Mouse (Mus musculus) neural tube, embryonic 15.5 days (tissue): ENCODE measurements at regions not wholly inside any gene's neighbourhood (a gene's known extent, or its start where the extent isn't known, plus 50 kb on each side); places are given as distances from the start of the nearest gene placed in this dataset.

Experiments
- ATAC-seq: fragments of 200-750 bp; cut with Nextera tagmentation; 2 replicates; pipeline ENCODE4 v1.8.0; 2017; ENCODE audit warnings: mild to moderate bottlenecking, moderate TSS enrichment, moderate library complexity; ENCODE audit not compliant: low FRiP score
- H3K27ac ChIP-seq: fragments of 300-500 bp; sonication (generic); replicated peaks from 2 replicates; pipeline ENCODE4 v1.5.1; 2015; ENCODE audit warnings: mild to moderate bottlenecking, inconsistent platforms
- H3K27me3 ChIP-seq: fragments of 300-500 bp; sonication (generic); replicated peaks from 2 replicates; pipeline ENCODE4 v1.6.1; 2015; ENCODE audit warnings: inconsistent platforms
- H3K36me3 ChIP-seq: fragments of 300-500 bp; sonication (generic); 2 replicates; pipeline ENCODE4 v1.6.1; 2015; ENCODE audit warnings: inconsistent platforms
- H3K4me1 ChIP-seq: fragments of 300-500 bp; sonication (generic); 2 replicates; pipeline ENCODE4 v1.6.1; 2015; ENCODE audit warnings: inconsistent platforms
- H3K4me2 ChIP-seq: fragments of 300-500 bp; sonication (generic); 2 replicates; pipeline ENCODE4 v1.6.1; 2015; ENCODE audit warnings: inconsistent platforms, mild to moderate bottlenecking, moderate library complexity
- H3K4me3 ChIP-seq: fragments of 300-500 bp; sonication (generic); replicated peaks from 2 replicates; pipeline ENCODE4 v1.5.1; 2015; ENCODE audit warnings: mild to moderate bottlenecking, inconsistent platforms
- H3K9ac ChIP-seq: fragments of 300-500 bp; sonication (generic); replicated peaks from 2 replicates; pipeline ENCODE4 v1.6.1; 2015; ENCODE audit warnings: mild to moderate bottlenecking, inconsistent platforms
- H3K9me3 ChIP-seq: fragments of 300-500 bp; sonication (generic); replicated peaks from 2 replicates; pipeline ENCODE4 v1.6.1; 2016; ENCODE audit warnings: inconsistent platforms
- WGBS: fragments of 180-500 bp; shearing (Covaris S2); methylation state at CpG from one replicate; pipeline ENCODE4 v1.1.7; 2015; ENCODE audit warnings: mixed read lengths; 5-methylcytosine and 5-hydroxymethylcytosine counted together

DNA sequence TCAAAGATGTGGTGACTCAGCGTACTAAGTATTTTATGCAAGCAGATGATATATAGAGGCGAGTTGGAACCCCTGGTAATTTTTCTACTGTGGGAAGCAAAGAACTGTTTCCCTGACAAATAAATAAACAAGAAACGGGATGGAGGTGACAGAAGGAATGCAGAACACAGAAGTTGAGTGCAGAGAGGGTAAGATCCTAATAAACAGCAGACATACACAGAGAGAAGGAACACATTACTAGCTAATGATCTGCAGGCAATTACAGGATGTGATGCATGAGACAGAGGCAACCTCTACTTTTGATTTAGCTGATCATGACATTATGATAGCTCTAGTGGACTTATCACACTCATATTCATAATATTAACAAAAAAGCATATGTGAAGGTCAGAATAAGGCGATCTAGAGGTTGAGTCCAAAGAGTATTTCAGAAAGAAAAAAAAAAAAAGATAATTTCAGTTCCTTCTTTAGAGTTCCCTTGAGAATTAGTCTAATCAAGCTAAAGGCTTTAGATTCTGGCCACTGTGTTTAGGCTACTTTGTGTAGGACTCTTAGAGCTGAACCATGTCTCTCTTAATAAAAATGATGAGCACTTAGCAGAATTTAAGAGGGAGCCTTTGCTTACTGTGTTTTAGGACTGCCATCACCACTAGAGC, 115.9 kb upstream of the Cadps start:
- Histone ChIP-seq H3K4me1 (no peaks in the 10 kb centered on the region), H3K27ac (no peak overlapping the region), H3K4me3 (no peak overlapping the region), H3K27me3 (no peaks in the 10 kb centered on the region), H3K9ac (no peak overlapping the region), H3K36me3 (no peaks in the 10 kb centered on the region), H3K9me3 (no peaks in the 10 kb centered on the region), H3K4me2 (no peak overlapping the region)
- ATAC-seq, result no peak
- 72% methylated on average over 4 of the region's 4 CpGs for WGBS

DNA sequence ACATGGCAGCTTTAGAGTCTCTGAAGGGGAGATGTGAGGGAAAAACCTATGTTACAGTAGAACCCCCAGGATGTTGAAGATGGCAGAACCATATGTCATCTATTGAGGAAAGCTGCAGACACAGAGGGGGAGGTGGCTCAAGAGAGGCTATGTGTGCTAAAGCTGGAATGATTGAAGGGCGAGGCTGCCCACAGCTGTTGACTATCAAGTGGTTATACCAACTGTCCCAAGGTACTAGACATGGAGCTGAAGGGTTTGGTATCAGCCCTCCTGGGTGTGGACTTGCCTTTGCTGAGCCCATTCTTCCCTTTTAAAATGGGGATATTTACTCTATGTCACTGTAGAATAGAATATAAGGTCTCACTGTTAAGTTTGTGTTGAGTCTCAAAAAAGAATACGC, 113.5 kb upstream of the Cadps start:
- Histone ChIP-seq H3K4me3 (no peak overlapping the region), H3K9me3 (no peaks in the 10 kb centered on the region), H3K36me3 (no peaks in the 10 kb centered on the region), H3K9ac (no peak overlapping the region), H3K4me1 (no peaks in the 10 kb centered on the region), H3K27me3 (no peaks in the 10 kb centered on the region), H3K4me2 (no peak overlapping the region), H3K27ac (no peak overlapping the region)
- 89% methylated on average over 2 of the region's 2 CpGs for WGBS
- ATAC-seq, result no peak

DNA sequence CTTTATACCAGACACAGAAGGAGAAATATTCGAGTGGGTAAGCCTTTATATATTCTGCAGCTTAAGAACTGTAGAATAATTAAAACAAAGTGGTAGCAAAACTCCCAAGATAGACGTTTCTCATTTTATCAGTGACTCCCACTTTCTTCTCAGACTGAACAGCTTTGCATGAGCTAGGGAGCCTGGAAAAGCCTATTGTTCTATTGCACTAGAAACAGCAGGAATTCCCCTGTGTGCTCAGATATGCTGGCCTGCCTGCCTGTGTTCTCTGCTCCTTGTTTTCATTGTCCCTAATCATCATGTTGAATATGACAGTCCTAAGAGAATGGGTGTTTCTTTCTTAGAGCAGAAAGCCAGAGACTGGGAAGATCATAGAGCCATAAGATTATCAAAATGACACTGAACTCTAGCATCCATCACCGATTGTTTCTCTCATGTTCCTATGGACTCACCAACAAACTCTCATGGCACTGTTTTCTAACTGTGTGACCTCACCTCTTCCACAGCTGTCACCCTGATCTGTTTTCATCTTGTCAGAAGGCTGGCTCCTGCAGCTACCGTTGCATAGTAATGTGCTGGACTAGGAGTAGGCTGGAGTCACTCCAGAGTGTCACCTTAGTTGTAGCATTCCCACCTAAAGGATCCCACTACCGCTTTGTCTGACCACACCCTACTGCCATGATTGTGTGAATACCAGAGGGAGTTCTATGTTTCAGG, 108.9 kb upstream of the Cadps start:
- Histone ChIP-seq H3K4me3 (no peak overlapping the region), H3K4me1 (no peaks in the 10 kb centered on the region), H3K36me3 (no peaks in the 10 kb centered on the region), H3K27ac (no peak overlapping the region), H3K27me3 (no peaks in the 10 kb centered on the region), H3K4me2 (no peak overlapping the region), H3K9ac (no peak overlapping the region), H3K9me3 (no peaks in the 10 kb centered on the region)
- 65% methylated on average over 5 of the region's 5 CpGs for WGBS
- ATAC-seq, result no peak

DNA sequence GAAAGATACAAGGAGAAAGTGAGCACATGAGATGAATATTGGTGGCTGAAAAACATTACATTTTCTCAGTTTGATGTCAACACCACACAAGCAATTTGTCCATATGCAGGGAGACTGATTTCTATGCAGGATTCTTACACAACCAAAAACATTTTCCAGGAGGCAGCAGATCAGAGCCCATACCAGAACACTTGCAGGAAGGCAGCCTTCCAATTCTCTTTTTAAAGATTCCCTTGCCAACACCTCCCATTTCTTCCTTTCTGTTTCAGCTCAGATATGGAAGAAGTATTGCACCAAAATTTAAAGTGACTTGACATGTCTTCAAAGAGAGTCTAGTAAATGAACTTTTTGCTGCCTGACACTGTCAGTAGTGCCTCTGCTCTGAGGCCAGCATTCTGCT, 100.7 kb upstream of the Cadps start:
- no peaks in the 10 kb centered on the region for H3K4me1 ChIP-seq
- no peaks in the 10 kb centered on the region for H3K9me3 ChIP-seq
- H3K4me3 ChIP-seq, result no peak overlapping the region
- H3K27ac ChIP-seq, result no peak overlapping the region
- H3K9ac ChIP-seq, result no peak overlapping the region
- no peaks in the 10 kb centered on the region for H3K27me3 ChIP-seq
- H3K36me3 ChIP-seq, result no peaks in the 10 kb centered on the region
- H3K4me2 ChIP-seq, result no peak overlapping the region
- ATAC-seq, result no peak

DNA sequence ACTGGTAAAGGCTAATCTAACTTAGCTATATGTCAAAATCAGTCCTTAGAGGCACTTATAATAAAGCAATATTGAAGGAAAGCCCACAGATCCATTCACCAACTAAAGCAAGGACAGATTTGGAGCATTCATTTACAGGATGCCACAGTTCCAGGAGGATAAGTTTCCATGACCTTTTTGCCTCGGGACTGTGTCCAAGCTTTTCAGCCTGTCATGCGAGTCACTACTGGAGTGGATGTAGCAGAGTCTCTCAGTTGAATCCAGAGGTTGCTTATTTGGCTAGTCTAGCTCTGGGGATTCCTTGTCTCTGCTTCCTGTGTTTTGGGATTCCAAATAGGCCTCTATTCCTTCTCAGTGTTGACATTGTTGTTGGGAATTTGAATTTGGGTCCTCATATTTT, 92.6 kb upstream of the Cadps start:
- H3K9me3 ChIP-seq, result no peaks in the 10 kb centered on the region
- H3K4me2 ChIP-seq, result no peak overlapping the region
- no peaks in the 10 kb centered on the region for H3K36me3 ChIP-seq
- H3K9ac ChIP-seq, result no peak overlapping the region
- WGBS, result 89% methylated on average over 2 of the region's 2 CpGs
- no peaks in the 10 kb centered on the region for H3K27me3 ChIP-seq
- H3K27ac ChIP-seq, result no peak overlapping the region
- H3K4me1 ChIP-seq, result no peaks in the 10 kb centered on the region
- no peak overlapping the region for H3K4me3 ChIP-seq
- no peak for ATAC-seq

DNA sequence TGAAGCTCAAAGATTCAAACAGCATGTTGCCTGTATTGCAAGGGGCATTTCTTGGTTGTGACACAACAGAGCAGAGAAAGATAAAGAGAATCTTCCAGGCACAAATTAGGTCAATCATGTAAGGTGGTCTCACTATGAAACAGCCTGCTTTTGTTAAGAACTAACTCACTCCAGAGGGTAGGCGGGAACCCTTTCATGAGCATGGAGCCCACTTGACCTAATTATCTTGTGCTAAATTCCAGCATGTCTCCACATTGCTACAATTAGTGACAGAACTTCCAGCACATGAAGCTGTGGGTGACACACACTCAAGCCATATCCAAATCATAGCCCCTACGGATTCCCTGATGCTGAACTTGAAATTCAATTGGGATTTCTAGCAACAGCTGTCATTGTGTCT, 91.1 kb upstream of the Cadps start:
- H3K27ac ChIP-seq, result no peak overlapping the region
- H3K9ac ChIP-seq, result no peak overlapping the region
- H3K9me3 ChIP-seq, result no peaks in the 10 kb centered on the region
- WGBS, result 80% methylated on average over 2 of the region's 2 CpGs
- ATAC-seq, result no peak
- H3K4me2 ChIP-seq, result no peak overlapping the region
- H3K27me3 ChIP-seq, result no peaks in the 10 kb centered on the region
- H3K36me3 ChIP-seq, result no peaks in the 10 kb centered on the region
- H3K4me1 ChIP-seq, result no peaks in the 10 kb centered on the region
- no peak overlapping the region for H3K4me3 ChIP-seq

DNA sequence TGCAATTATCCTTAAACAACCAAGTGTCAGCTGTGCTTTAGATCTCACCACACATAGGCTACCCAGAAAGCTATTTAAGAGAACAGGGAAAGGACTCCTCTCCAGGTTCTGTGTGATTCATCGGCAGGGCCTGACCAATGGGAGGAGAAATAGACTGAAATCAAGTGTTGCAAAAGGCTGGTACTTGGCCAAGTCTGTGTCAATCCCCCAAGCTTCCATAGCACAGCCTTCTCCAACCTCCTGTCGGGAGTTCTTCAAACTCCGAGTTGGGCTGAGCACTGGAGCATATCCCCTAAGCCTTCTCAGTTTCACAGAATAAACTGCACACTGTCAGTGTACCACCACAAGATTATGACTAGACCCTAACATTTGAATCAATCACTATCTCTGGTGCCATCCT, 90.5 kb upstream of the Cadps start:
- no peak overlapping the region for H3K4me2 ChIP-seq
- no peaks in the 10 kb centered on the region for H3K4me1 ChIP-seq
- 90% methylated on average over 3 of the region's 3 CpGs for WGBS
- H3K9me3 ChIP-seq, result no peaks in the 10 kb centered on the region
- H3K27me3 ChIP-seq, result no peaks in the 10 kb centered on the region
- no peak overlapping the region for H3K9ac ChIP-seq
- no peaks in the 10 kb centered on the region for H3K36me3 ChIP-seq
- no peak for ATAC-seq
- no peak overlapping the region for H3K27ac ChIP-seq
- H3K4me3 ChIP-seq, result no peak overlapping the region

DNA sequence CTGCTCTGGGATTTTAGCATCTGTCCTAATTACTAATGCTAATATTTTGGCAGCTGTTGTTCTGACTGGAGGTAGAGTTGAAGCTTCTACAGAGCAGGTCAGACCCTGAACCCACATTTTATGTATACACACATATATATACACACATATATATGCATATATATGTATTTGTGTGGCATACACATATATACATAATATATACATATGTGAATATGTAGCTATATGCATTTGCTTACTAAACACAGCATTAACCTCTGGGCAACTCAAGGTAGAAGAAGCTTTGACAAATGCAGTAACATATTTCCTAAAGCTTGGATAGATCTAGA, 54.4 kb upstream of the Cadps start:
- Histone ChIP-seq H3K36me3 (no peaks in the 10 kb centered on the region), H3K9me3 (no peaks in the 10 kb centered on the region), H3K27me3 (no peaks in the 10 kb centered on the region), H3K27ac (peak overlapping the region; percentile 78), H3K9ac (no peak overlapping the region), H3K4me1 (peaks cover 6% of the 10 kb centered on the region), H3K4me3 (no peak overlapping the region), H3K4me2 (peak overlapping the region; percentile 42)
- peak; percentile 49 for ATAC-seq

DNA sequence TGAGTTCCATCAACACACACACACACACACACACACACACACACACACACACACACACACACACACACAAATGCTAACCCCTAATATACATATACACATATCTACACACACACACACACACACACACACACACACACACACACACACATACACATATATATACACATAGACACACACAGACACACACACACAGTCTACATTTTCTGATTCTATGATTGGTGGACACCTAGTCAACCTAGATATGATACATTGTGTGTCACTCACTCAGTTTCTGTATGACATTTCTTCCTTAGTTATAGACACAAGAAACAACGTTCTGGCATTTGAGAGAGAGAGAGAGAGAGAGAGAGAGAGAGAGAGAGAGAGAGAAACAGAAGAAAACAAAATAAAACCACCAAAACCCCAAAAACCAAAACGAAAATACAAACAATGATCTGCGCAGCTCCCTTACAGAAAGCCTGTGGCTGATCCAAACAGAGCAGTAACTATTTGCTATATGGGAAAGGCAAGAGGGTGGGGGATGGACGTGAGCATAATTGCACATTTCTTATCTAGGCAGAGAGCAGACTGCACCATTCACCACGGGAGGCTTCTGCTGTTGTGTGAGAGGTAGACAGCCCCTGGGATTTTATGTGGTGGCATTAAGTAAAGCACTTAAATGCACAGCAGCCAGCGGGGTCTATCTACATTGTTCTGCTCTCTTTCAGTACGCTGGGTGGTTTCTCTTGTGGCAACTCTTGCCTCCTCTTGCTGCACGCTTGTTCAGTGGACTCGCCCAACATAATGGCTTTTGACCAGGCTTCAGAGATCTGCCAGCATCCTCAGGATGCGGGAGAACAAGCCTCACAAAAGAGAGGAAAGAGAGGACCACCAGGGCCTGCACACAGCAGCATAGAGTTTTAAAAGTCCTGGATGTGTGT, 53.8 kb upstream of the Cadps start:
- ATAC-seq, result peak; percentile 97
- H3K36me3 ChIP-seq, result no peaks in the 10 kb centered on the region
- H3K27ac ChIP-seq, result peak overlapping the region; percentile 78
- H3K4me1 ChIP-seq, result peaks cover 6% of the 10 kb centered on the region
- 30% methylated on average over 10 of the region's 10 CpGs for WGBS
- no peaks in the 10 kb centered on the region for H3K27me3 ChIP-seq
- H3K9ac ChIP-seq, result no peak overlapping the region
- H3K4me2 ChIP-seq, result peak overlapping the region; percentile 42
- H3K4me3 ChIP-seq, result no peak overlapping the region
- H3K9me3 ChIP-seq, result no peaks in the 10 kb centered on the region
